Mouse (Mus musculus): ENCODE measurements around the gene Sertad1. TPM values are rescaled to one million over a fixed set of nuclear protein-coding genes. Genes with fewer than 3 reads are reported as not detected.

Gene Sertad1
- total RNA-seq, 2 experiments from 2014 or later: 30.0 to 38.4 TPM

GRCm38 (mm10) chr7:27499036-27499435 lies 12.3 kb downstream of the Sertad1 start, which contains the start of gene Prx:
TSS of gene Prx (plus strand) at chr7:27499324.
- no peak for DNase-seq

GRCm38 (mm10) chr7:27501620-27502019 lies 14.9 kb downstream of the Sertad1 start:
- peak; percentile 66 to 70 for DNase-seq

GRCm38 (mm10) chr7:27506765-27507370 lies 20.2 kb downstream of the Sertad1 start:
- no peak for DNase-seq

GRCm38 (mm10) chr7:27507711-27508647 lies 21.3 kb downstream of the Sertad1 start:
- DNase-seq: peak; percentile 100

- peak; percentile 77 to 83 for DNase-seq
Measured at GRCm38 (mm10) chr7:27508648-27509005, 21.9 kb downstream of the Sertad1 start.

- DNase-seq: no peak
Measured at GRCm38 (mm10) chr7:27510809-27511208, 24.1 kb downstream of the Sertad1 start.

GRCm38 (mm10) chr7:27514961-27515360 lies 28.3 kb downstream of the Sertad1 start:
- DNase-seq: no peak

- no peak for DNase-seq
Measured at GRCm38 (mm10) chr7:27518314-27518713, 31.6 kb downstream of the Sertad1 start.

GRCm38 (mm10) chr7:27520104-27520503 lies 33.4 kb downstream of the Sertad1 start:
- no peak for DNase-seq

GRCm38 (mm10) chr7:27520599-27520998 lies 33.9 kb downstream of the Sertad1 start:
- DNase-seq: no peak

GRCm38 (mm10) chr7:27522967-27523366 lies 36.3 kb downstream of the Sertad1 start, which contains the start of gene Hipk4:
TSS of gene Hipk4 (plus strand) at chr7:27523267.
- no peak for DNase-seq

- DNase-seq: no peak
Measured at GRCm38 (mm10) chr7:27523805-27524204, 37.1 kb downstream of the Sertad1 start.

GRCm38 (mm10) chr7:27526039-27526827 lies 39.5 kb downstream of the Sertad1 start:
- DNase-seq: peak; percentile 84 to 85

- no peak for DNase-seq
Measured at GRCm38 (mm10) chr7:27529070-27529469, 42.4 kb downstream of the Sertad1 start.

- DNase-seq: no peak
Measured at GRCm38 (mm10) chr7:27530937-27531336, 44.2 kb downstream of the Sertad1 start.

GRCm38 (mm10) chr7:27531707-27532106 lies 45.0 kb downstream of the Sertad1 start:
- no peak for DNase-seq

GRCm38 (mm10) chr7:27532480-27533050 lies 45.9 kb downstream of the Sertad1 start:
- no peak for DNase-seq

GRCm38 (mm10) chr7:27535386-27535785 lies 48.7 kb downstream of the Sertad1 start:
- DNase-seq: no peak

- no peak for DNase-seq
Measured at GRCm38 (mm10) chr7:27536618-27537017, 49.9 kb downstream of the Sertad1 start.

- peak; percentile 21 to 43 for DNase-seq
Measured at GRCm38 (mm10) chr7:27537998-27538397, 51.3 kb downstream of the Sertad1 start.

- no peak for DNase-seq
Measured at GRCm38 (mm10) chr7:27538797-27539196, 52.1 kb downstream of the Sertad1 start.
